Mouse (Mus musculus) liver, postnatal 0 days (tissue): ENCODE results near the gene Trappc4. TPM values are rescaled to one million over a fixed set of nuclear protein-coding genes. Genes with fewer than 3 reads are reported as not detected.
"Not testable (repeated sequence)": the region's sequence is repeated elsewhere in the genome, so short reads cannot be mapped to it uniquely, and the experiment has no call there.

Experiments
- ATAC-seq: fragments of 200-750 bp; cut with Nextera tagmentation; 2 replicates; pipeline ENCODE4 v1.8.0; 2017; ENCODE audit warnings: mild to moderate bottlenecking, moderate library complexity
- DNase-seq: peaks from one replicate; pipeline ENCODE4 v3.0.0-alpha.2; 2016
- H3K27ac ChIP-seq: fragments of 300-500 bp; sonication (generic); 2 replicates; pipeline ENCODE4 v1.5.1; 2014; ENCODE audit warnings: antibody characterized with exemption, moderate library complexity, mild to moderate bottlenecking, low read depth
- H3K27me3 ChIP-seq: fragments of 300-500 bp; sonication (generic); 2 replicates; pipeline ENCODE4 v1.6.1; 2014; ENCODE audit warnings: low read length, control low read depth, mixed read lengths; ENCODE audit not compliant: insufficient read depth
- H3K36me3 ChIP-seq: fragments of 300-500 bp; sonication (generic); replicated peaks from 2 replicates; pipeline ENCODE4 v1.6.1; 2014; ENCODE audit warnings: mild to moderate bottlenecking, control low read depth, low read length, moderate library complexity, mixed read lengths; ENCODE audit not compliant: insufficient read depth
- H3K4me1 ChIP-seq: fragments of 300-500 bp; sonication (generic); 2 replicates; pipeline ENCODE4 v1.6.1; 2014; ENCODE audit warnings: antibody characterized with exemption, mild to moderate bottlenecking, control low read depth; ENCODE audit not compliant: insufficient read depth
- H3K4me2 ChIP-seq: fragments of 300-500 bp; sonication (generic); 2 replicates; pipeline ENCODE4 v1.6.1; 2014; ENCODE audit warnings: low read depth, mild to moderate bottlenecking, low read length, moderate library complexity, mixed read lengths
- H3K4me3 ChIP-seq: fragments of 300-500 bp; sonication (generic); 2 replicates; pipeline ENCODE4 v1.5.1; 2014; ENCODE audit warnings: low read depth, low read length
- H3K9ac ChIP-seq: fragments of 300-500 bp; sonication (generic); replicated peaks from 2 replicates; pipeline ENCODE4 v1.6.1; 2014; ENCODE audit warnings: mild to moderate bottlenecking, moderate library complexity
- H3K9me3 ChIP-seq: fragments of 300-500 bp; sonication (generic); 2 replicates; pipeline ENCODE4 v1.6.1; 2016; ENCODE audit warnings: mild to moderate bottlenecking, control low read depth, low read length, mixed read lengths
- CTCF ChIP-seq: sonication (generic); IDR thresholded peaks from 2 replicates; pipeline ENCODE4 v1.5.1; 2016; ENCODE audit warnings: antibody characterized with exemption, low read depth
- EP300 ChIP-seq: IDR thresholded peaks from 2 replicates; pipeline ENCODE4 v1.6.1; 2016; ENCODE audit warnings: antibody characterized with exemption, low read depth, mild to moderate bottlenecking
- WGBS: fragments of 180-500 bp; shearing (Covaris S2); extraction: QIAGEN DNeasy Blood & Tissue Kit; methylation state at CpG from one replicate; pipeline ENCODE4 v1.1.7; 2014; ENCODE audit not compliant: insufficient replicate concordance; 5-methylcytosine and 5-hydroxymethylcytosine counted together
- microRNA-seq: library from miRNA; unstranded; fragments of <30 nt; microRNA quantifications from one replicate; pipeline ENCODE4, GENCODE M21; 2016
- polyA plus RNA-seq: library from polyadenylated mRNA; unstranded; fragments of >200 nt; fragmentation: Nextera tagmentation; extraction: Ambion mirVana; gene quantifications from 2 replicates; pipeline ENCODE4 v1.2.1, GENCODE M21; 2015

Gene Trappc4
- polyA plus RNA-seq, 1 experiment from 2014 or later: 50.4 TPM

DNA sequence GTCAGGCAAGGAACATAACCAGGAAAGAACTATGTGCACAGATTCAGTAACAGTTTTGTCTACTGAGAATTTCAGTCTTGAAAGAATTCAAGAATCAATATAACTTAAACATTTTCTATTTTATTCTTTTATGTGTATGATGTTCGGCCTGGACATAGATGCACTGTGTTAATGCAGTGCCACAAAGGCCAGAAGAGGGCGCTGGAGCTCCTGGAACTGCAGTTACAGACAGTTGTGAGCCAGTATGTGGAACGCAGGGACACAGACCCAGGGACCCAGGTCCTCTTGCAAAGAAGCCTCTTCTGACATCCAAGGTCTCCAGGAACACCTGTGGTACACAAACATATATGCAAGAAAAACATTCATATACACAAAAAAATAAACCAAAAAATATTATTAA, 42.9 kb downstream of the Trappc4 start:
- H3K4me1 ChIP-seq: peaks cover 6% of the 10 kb centered on the region
- DNase-seq (peak; percentile 40), ATAC-seq (no peak)
- H3K9me3 ChIP-seq: no peaks in the 10 kb centered on the region
- WGBS: 67% methylated on average over 3 of the region's 3 CpGs
- no peak overlapping the region for H3K4me3 ChIP-seq
- H3K36me3 ChIP-seq: no peaks in the 10 kb centered on the region; the same call in 1 of the 2 replicates
- no peak overlapping the region for H3K9ac ChIP-seq
- H3K27ac ChIP-seq: no peak overlapping the region
- TF ChIP-seq CTCF (peak; percentile 66), EP300 (no peak)
- no peak overlapping the region for H3K4me2 ChIP-seq
- H3K27me3 ChIP-seq: no peaks in the 10 kb centered on the region

DNA sequence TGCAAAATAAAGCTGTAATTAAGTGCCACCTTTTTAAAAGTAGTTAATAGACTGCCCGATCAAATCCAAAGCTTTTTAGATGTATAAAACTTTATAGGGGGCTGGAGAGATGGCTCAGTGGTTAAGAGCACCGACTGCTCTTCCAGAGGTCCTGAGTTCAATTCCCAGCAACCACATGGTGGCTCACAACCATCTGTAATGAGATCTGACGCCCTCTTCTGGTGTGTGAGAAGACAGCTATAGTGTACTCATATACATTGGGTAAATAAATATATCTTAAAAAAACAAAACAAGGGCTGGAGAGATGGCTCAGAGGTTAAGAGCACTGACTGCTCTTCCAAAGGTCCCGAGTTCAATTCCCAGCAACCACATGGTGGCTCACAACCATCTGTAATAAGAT, 45.5 kb downstream of the Trappc4 start:
- not testable (repeated sequence) for H3K4me1 ChIP-seq, DNase-seq, H3K27me3 ChIP-seq, H3K9me3 ChIP-seq
- peak overlapping the region; percentile 89 for H3K9ac ChIP-seq
- peak overlapping the region; percentile 91 for H3K27ac ChIP-seq
- H3K4me3 ChIP-seq: peak overlapping the region; percentile 92
- peak; percentile 45 for ATAC-seq
- WGBS: 38% methylated on average over 4 of the region's 4 CpGs
- H3K36me3 ChIP-seq: peaks cover 15% of the 10 kb centered on the region
- peak overlapping the region; percentile 76 for H3K4me2 ChIP-seq

DNA sequence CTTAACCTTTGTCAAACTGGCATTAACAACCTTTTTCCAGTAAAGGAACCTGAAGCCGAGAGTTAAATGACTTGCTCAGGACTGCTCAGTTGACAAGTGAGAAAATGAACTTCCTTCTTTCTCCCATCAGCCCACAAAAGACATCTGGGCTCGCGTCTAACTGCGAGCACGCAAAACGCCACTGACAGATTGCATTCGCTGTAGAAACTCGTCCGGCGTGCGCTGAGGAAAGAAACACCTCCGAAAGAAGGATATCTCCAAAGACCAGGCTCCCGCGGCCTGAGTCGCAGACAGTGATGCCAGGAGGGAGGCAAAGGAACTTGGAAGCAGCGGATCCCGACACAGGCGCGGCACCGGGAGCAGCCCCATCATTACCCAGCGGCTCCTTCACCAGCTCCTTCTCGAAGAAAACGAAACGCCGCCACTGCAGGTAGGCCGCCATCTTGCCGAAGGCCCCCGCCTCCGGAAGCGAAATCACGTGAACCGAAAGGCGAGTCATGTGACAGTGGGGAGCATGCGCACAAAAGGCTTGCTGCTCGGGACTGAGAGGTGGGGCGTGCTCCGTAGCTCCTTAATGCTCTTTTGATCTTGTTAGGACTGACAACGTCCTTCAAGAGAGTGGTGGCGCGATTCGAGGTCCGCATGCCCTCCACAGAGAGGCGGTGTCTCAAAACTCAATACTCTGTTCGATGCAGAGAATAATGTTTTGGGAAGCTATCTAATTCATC, 46.0 kb downstream of the Trappc4 start, which contains the start of gene Vps11:
TSS of gene Vps11 (minus strand) at position 481 of the 728 bp plus-strand sequence.
- Histone ChIP-seq H3K9ac (peak within 1 kb of the TSS; percentile 89), H3K4me3 (peak within 1 kb of the TSS; percentile 92), H3K27ac (peak within 1 kb of the TSS; percentile 91), H3K27me3 (no peaks in the 10 kb centered on the region), H3K4me1 (peaks cover 6% of the 10 kb centered on the region), H3K4me2 (peak within 1 kb of the TSS; percentile 76), H3K36me3 (peaks cover 21% of the 10 kb centered on the region), H3K9me3 (no peaks in the 10 kb centered on the region)
- no peak for TF ChIP-seq EP300
- no peak for TF ChIP-seq CTCF
- DNase-seq (peak; percentile 97), ATAC-seq (peak; percentile 94)
- under 1% methylated on average over 44 of the region's 44 CpGs for WGBS

DNA sequence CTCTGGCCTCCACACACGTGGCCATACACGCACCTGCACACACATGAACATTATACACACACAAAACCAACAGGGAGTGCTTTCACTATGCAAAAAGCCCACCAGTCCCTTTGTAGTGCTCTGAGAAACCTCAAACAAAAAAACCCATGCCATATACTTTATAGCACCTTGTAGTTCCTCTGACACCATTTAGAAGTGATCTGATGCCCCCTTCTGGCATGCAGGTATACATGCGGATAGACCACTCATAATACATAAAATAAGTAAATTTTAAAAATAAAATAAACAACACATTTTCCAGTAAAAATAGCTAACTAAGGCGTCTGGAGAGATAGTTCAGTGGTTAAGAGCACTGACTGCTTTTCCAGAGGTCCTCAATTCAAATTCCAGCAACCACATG, 50.2 kb downstream of the Trappc4 start:
- no peak for TF ChIP-seq EP300
- TF ChIP-seq CTCF: peak; percentile 76
- H3K36me3 ChIP-seq: peaks cover 61% of the 10 kb centered on the region
- ATAC-seq (no peak), DNase-seq (no peak)
- peaks cover 6% of the 10 kb centered on the region for H3K4me1 ChIP-seq
- no peaks in the 10 kb centered on the region for H3K27me3 ChIP-seq
- H3K4me3 ChIP-seq: no peak overlapping the region
- H3K4me2 ChIP-seq: no peak overlapping the region
- H3K9me3 ChIP-seq: no peaks in the 10 kb centered on the region
- WGBS: 65% methylated on average over 4 of the region's 4 CpGs
- no peak overlapping the region for H3K9ac ChIP-seq
- no peak overlapping the region for H3K27ac ChIP-seq

Small RNAs within 50 kb of the gene (microRNA-seq; reads per million reads assigned to microRNA genes)
- gene Mir7085: not detected

Other genes with a start within 250 kb of the Trappc4 start
- gene Cbl, start 173.6 kb downstream of the Trappc4 start, polyA plus RNA-seq: 3.1 and 4.0 TPM in 2 replicates
- not detected in 2 replicates for gene Ccdc153, start 166.9 kb downstream of the Trappc4 start, polyA plus RNA-seq
- 0.08 TPM in 1 of 2 replicates, not detected in the other for gene Pdzd3, start 156.1 kb downstream of the Trappc4 start, polyA plus RNA-seq
- 4.6 and 5.6 TPM in 2 replicates for gene Nlrx1, start 139.0 kb downstream of the Trappc4 start, polyA plus RNA-seq
- 4.2 TPM in 2 replicates for gene Abcg4, start 119.0 kb downstream of the Trappc4 start, polyA plus RNA-seq
- 4.5 and 6.3 TPM in 2 replicates for gene Hinfp, start 101.9 kb downstream of the Trappc4 start, polyA plus RNA-seq
- 10.1 and 11.4 TPM in 2 replicates for gene C2cd2l, start 87.3 kb downstream of the Trappc4 start, polyA plus RNA-seq
- 19.0 and 19.4 TPM in 2 replicates for gene Dpagt1, start 81.6 kb downstream of the Trappc4 start, polyA plus RNA-seq
- 152 and 164 TPM in 2 replicates for gene H2afx, start 72.9 kb downstream of the Trappc4 start, polyA plus RNA-seq
- 517 and 539 TPM in 2 replicates for gene Hmbs, start 63.4 kb downstream of the Trappc4 start, polyA plus RNA-seq
- 12.1 and 13.3 TPM in 2 replicates for gene Vps11, start 45.9 kb downstream of the Trappc4 start, polyA plus RNA-seq
- gene Hyou1, start 28.1 kb downstream of the Trappc4 start, polyA plus RNA-seq: 5.2 and 6.6 TPM in 2 replicates
- 178 and 188 TPM in 2 replicates for gene Slc37a4, start 10.7 kb downstream of the Trappc4 start, polyA plus RNA-seq
- 1,409 and 1,489 TPM in 2 replicates for gene Rps25, start 461 bp downstream of the Trappc4 start, polyA plus RNA-seq
- gene Ccdc84, start 11.0 kb upstream of the Trappc4 start, polyA plus RNA-seq: 11.8 and 12.5 TPM in 2 replicates
- not detected in 2 replicates for gene Foxr1, start 33.5 kb upstream of the Trappc4 start, polyA plus RNA-seq
- gene Upk2, start 47.4 kb upstream of the Trappc4 start, polyA plus RNA-seq: not detected in 2 replicates
- gene Bcl9l, start 75.2 kb upstream of the Trappc4 start, polyA plus RNA-seq: 2.0 and 2.2 TPM in 2 replicates
- 0.32 and 0.55 TPM in 2 replicates for gene Cxcr5, start 154.3 kb upstream of the Trappc4 start, polyA plus RNA-seq
- 5.3 and 6.3 TPM in 2 replicates for gene Ddx6, start 197.3 kb upstream of the Trappc4 start, polyA plus RNA-seq